Mouse (Mus musculus): Measurements from ENCODE around the gene Gstt2.

DNA sequence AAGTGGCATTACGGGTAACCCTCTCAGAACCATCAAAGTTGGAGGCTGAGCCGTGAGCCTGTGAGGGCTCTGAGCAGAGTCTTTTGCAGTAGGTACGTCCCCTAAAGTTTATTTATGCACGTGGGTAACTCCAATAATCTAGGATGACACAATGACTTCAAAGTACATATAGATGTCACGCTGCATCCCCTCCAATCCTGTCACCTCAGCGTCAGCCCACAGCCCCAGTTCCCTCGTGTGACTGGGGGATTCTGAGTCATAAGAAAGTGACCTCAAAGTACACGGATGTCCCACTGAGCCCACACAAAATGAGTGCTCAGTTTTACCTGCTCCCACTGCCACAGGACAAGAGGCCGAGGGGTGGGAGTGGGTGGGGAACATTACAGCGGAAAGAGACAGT is 1.9 kb upstream of the Gstt2 start:
- TF ChIP-seq MYOG (IDR thresholded peaks at IDR 0.05; ENCODE audit: control insufficient read depth in 1 of 3, insufficient read depth in 1 of 3, insufficient read length in 2 of 3, low read depth in 2 of 3) (no peak), POLR2AphosphoS2 (IDR thresholded peaks at IDR 0.05; ENCODE audit: insufficient read length, low read depth) (no peak), POLR2A (IDR thresholded peaks at IDR 0.05; ENCODE audit: insufficient read length, low read depth) (no peak), E2F4 (IDR thresholded peaks at IDR 0.05; ENCODE audit: insufficient read depth) (no peak)
